Mouse (Mus musculus) skeletal muscle tissue, adult 2 months (tissue): ENCODE measurements at regions not wholly inside any gene's neighbourhood (a gene's known extent, or its start where the extent isn't known, plus 50 kb on each side); places are given as distances from the start of the nearest gene placed in this dataset.
A peak's percentile ranks its signal among the peaks of the same experiment; 100 is the strongest.

Source experiments
- DNase-seq: peaks from one replicate; pipeline ENCODE4 v3.0.0-alpha.2; 2012; ENCODE audit warnings: low read depth, low spot score

DNA sequence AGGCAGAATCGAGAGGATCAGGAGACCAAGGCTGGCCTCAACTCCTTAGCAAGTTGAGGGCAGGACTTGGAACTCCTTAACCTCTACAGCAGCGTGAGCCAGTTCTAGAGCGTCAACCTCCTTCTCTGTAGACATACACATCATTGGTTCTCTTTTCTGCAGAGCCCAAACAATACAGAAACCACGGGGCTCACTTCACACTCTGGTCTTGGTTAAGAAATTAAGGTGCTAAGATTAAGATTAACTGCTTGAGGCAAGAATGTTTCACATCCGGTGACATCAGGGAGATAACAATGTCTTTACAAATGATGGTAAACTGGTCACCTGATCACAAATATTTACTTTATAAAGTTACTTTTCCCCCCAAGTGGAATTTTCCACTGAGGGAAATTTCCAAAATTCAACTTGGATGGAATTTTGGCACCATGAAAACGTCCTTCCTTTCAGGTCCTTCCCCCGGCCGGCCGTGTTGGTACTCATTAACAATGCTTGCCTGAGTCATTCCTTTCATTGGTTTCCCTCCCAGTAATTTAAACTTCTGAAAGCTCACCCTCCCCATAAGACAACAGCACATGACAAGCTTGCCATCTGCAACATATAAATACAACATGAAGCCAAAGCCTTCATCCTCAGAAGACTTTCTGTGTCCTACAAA is 77.3 kb upstream of the Kdm7a start:
- DNase-seq = no peak

DNA sequence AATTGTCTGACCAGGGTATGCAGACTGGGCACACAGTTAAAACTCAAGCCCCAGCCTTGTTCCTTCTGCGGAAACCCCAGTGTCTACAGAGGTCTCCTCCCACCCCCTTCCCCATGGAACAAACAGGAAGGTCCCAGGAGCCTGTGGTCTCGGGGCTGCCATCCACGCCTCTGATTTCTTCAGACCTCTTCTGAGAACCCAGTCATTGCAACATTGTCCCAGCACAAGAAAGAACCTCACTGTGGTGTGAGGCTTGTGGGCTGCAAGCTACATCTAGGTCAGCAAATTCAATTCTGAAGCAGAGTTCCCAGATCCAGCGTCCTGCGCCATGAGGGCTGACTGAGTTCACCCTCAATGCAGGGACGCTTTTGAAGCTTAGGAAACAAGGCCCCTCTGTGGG is 71.7 kb upstream of the Kdm7a start:
- DNase-seq = peak; percentile 25

- DNase-seq = no peak
These were observed 68.3 kb upstream of the Kdm7a start for GRCm38 (mm10) chr6:39274774-39275502.

DNA sequence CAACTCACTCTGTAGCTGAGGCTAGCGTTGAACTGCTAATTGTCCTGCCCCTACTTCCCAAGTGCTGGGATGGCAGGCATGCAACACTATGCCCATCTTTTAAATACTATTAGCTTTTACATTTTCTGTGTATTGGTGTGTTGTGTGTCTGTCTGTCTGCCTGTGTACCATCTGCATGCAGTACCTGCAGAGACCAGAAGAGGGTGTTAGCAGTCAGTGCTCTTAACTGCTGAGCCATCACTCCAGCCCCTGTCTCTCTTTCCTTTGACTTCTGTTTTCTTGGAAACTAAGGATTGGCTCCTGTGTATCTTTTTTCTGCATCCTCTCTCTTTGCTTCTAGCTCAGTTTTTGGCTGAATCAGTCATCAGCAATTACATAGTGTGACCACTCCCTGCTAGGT is 66.8 kb upstream of the Kdm7a start:
- no peak for DNase-seq

- DNase-seq = no peak
These were observed 63.9 kb upstream of the Kdm7a start for GRCm38 (mm10) chr6:39270457-39270856.

DNA sequence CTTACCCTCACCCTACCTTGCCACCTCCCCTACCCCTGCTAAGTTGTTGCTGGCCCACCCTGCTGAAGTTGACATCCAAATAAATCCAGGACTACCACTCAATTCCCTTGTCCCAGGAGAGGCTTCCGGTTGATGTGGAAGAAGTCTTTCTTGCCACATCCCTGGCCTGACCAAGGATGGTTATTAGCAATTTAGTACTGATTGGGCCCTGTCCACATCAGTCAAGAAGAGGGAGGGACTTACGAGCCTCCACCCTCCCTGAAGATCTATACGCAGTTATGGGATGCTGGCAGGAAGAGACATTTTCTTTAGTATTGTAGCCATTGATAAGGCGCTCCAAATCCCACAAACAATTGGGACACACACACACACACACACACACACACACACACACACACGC is 63.1 kb upstream of the Kdm7a start:
- no peak for DNase-seq

DNA sequence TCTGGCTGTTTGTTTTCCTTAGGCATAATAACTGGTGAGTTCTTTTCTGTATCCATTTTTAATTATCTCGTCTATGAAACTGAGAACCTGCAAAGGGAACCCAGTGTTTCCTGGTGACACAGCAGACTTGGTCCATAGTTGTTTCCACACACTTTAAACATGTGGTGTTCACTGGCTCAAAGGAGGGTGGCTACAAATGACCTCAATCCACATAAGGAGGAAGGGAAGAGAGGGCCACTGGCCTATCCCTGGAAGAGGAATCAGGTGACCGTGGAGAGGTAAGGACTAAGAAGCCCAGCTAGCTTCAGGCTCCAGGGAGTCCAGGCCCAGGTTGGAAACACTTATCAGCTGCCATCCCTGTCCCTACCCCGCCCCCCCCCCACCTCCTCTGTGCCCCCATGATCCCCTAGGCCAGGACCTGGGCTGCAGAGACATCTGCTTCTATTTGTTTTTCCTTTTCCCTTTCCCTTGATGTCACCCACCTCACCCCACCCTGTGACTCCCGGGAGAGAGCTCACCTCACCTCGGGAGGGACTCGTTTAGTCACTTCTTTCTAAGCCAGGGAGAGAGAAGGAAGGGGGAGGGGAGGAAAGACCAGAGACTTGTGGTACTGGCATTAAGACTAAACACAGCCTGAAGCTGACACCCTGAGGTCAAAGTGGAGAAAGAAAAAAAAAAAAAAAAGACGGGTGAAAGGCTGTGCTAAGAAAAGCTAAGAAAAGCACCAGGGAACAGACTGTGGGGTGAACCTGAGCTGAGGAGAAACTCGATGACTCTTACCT is 62.2 kb upstream of the Kdm7a start:
- no peak for DNase-seq

- DNase-seq = no peak
These were observed 58.1 kb upstream of the Kdm7a start for GRCm38 (mm10) chr6:39264722-39265121.

GRCm38 (mm10) chr6:39263615-39264014 is 57.0 kb upstream of the Kdm7a start:
- no peak for DNase-seq

GRCm38 (mm10) chr6:39261951-39262350 is 55.4 kb upstream of the Kdm7a start:
- DNase-seq = peak; percentile 70

- no peak for DNase-seq
These were observed 53.9 kb upstream of the Kdm7a start for GRCm38 (mm10) chr6:39260480-39260879.

DNA sequence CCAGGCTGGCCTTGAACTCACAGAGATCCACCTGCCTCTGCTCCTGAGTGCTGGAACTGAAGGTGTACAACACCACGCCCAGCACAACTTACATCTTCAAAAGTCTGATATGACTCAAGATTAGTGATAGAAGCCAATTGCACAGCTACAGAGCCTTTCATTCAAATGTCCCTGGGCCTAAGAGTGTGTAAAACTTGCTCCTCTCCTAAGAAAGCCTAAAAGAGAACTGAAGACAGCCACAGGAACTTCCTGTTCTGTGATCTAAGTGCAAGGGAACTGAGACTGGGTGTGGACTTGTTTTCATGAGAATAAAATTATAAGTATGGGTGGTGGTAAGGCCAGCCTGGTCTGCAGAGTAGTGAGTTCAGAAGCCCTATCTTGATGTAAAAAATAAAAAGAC is 52.5 kb upstream of the Kdm7a start:
- no peak for DNase-seq

- no peak for DNase-seq
These were observed 52.1 kb upstream of the Kdm7a start for GRCm38 (mm10) chr6:39258656-39259055.

- DNase-seq = no peak
These were observed 51.2 kb upstream of the Kdm7a start for GRCm38 (mm10) chr6:39257667-39258395.

DNA sequence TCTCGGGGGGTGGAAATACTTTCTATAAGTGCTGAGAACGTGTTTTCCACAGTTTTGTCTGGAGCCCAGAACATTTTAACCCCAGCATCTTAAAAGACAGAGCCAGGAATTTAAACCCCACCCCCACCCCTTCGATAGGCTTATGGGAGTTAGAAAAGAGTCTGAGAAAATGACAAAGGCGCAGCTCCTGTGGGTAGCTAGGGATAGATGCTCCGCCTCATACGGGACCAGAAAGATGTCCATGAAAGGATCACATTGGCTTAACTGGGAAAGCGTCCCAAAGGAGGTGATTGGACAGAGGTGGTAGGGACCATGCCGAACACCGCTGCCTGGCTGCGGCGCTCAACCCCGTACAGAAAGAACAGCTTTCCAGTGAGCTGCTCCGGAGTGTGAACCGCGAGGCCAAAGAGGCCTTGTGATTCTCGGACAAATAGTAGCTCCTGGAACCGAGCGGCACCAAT is 50.6 kb upstream of the Kdm7a start:
- DNase-seq = no peak

DNA sequence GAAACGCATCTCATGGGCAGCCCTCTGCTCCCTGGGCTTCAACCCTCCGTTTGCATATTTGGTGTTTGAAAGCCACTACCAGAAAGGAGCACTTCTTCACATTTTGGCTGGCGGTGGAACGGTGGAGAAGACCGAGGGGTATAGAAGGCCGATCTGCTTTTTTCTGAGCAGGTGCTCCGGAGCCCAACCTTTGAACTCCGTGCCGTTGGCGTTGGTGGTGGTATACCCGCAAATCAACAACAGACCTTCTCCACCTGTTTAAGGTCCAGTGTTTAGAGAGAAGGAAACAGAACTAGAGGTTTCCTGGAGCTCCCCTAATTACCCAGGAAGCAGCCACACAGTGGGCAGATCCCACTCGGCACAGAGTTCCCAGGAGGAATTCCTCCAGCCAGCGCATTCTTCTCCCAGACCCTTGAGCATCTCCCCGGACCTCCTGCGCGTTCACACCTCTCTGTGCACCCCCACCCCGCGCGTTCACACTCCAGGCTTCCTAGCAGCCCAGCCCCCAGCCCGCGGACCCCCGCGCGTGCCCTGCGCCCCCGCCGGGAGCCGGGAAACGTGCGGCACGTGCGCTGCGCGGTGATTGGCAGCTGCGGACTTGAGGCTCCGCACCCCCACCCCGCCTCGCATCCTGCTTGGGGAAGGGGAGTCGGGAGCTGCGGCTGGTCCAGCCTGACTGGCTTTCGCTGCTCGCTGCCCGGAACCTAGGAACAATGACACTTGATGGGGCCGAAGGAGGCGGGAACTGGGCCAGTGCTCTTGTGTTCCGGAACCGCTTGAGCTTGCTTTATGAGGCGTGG is 49.9 kb upstream of the Kdm7a start:
- no peak for DNase-seq
